Mouse (Mus musculus) brain, embryonic 14.5 days (tissue): ENCODE results near the gene Borcs7.

Experiments
- CTCF ChIP-seq: fragments of 200-500 bp; IDR thresholded peaks from 2 replicates; pipeline ENCODE4 v1.5.1; 2012; ENCODE audit warnings: inconsistent platforms, mild to moderate bottlenecking, moderate library complexity, borderline replicate concordance; ENCODE audit not compliant: insufficient read depth, insufficient read length; ENCODE audit errors: extremely low read depth
- POLR2A ChIP-seq: fragments of 200-500 bp; IDR thresholded peaks from 2 replicates; pipeline ENCODE4 v1.6.1; 2012; ENCODE audit warnings: mild to moderate bottlenecking, inconsistent platforms, borderline replicate concordance; ENCODE audit not compliant: poor library complexity, insufficient read depth, insufficient read length, severe bottlenecking; ENCODE audit errors: extremely low read depth

DNA sequence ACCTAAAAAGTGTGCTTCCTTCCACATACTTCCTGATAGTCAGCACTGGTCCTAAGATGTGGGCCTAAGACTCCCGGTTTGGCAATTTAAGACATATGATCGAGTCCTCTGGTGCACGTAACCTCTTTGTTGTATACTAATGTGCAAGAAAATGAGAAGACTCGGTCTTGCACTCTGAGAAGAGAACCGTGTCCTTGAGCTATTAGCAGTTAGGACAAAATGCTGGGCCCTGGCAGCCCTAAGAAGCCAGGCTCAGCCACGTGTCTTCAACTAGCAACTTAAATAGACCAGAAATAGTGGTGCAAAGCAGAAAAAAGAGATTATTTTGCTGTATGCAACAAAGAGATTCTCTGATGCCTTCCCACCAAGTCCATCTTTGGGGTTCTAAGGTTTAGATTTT, 26.9 kb upstream of the Borcs7 start:
- no peak for TF ChIP-seq CTCF
- no peak for TF ChIP-seq POLR2A
